Mouse (Mus musculus) CH12.LX (cell line): ENCODE data around the gene Tulp4.

Experiments
- CHD2 ChIP-seq: IDR thresholded peaks from 2 replicates; pipeline ENCODE4 v1.6.1; 2011; ENCODE audit warnings: low read length, improper control_type of control experiment
- CTCF ChIP-seq, 2 experiments: IDR thresholded peaks in 1 of 2; conservative IDR thresholded peaks in 1 of 2; 2 replicates each; pipeline ENCODE4 v1.5.1; 2011 to 2012; ENCODE audit warnings: low read depth in 2 of 2, low read length in 2 of 2, improper control_type of control experiment in 1 of 2, inconsistent platforms in 1 of 2, mild to moderate bottlenecking in 1 of 2, moderate library complexity in 1 of 2
- ELF1 ChIP-seq: IDR thresholded peaks from 2 replicates; pipeline ENCODE4 v1.6.1; 2014; ENCODE audit warnings: low read depth, mild to moderate bottlenecking, inconsistent platforms, low read length, improper control_type of control experiment
- ETS1 ChIP-seq: conservative IDR thresholded peaks from 2 replicates; pipeline ENCODE4 v1.6.1; 2012; ENCODE audit warnings: low read depth, mild to moderate bottlenecking, inconsistent platforms, low read length, improper control_type of control experiment, moderate library complexity
- POLR2A ChIP-seq: IDR thresholded peaks from 2 replicates; pipeline ENCODE4 v1.6.1; 2011; ENCODE audit warnings: low read depth, mild to moderate bottlenecking, improper control_type of control experiment, low read length
- TBP ChIP-seq: conservative IDR thresholded peaks from 2 replicates; pipeline ENCODE4 v1.6.1; 2011; ENCODE audit warnings: low read depth, low read length, improper control_type of control experiment

DNA sequence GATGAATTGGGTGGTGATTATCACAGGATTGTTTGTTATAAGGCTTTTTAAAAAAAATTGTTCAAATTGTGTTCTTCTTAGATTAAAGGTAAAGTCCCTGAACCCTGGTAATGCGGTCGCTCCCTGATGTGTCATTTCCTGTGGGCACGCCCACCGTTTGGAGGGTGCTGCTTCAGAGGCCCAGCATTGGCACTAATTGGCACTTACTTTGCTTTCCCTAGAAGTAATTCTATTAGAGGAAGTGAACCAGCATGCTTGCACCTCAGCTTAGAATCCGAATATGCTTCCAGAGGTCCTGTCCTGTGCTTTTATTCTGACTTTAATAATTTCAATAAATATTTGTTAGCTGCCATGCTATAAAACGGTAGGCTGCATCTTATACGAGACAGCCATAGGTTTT lies 66.2 kb downstream of the Tulp4 start:
- TF ChIP-seq ETS1 (no peak), CTCF (conservative IDR thresholded peaks at IDR 0.05 in 1 of 2, IDR thresholded peaks at IDR 0.05 in 1 of 2; ENCODE audit: low read depth in 2 of 2, low read length in 2 of 2) (no peak), POLR2A (no peak), CHD2 (no peak), TBP (no peak), ELF1 (no peak)
